Mouse (Mus musculus) stomach, postnatal 0 days (tissue): ENCODE measurements at regions not wholly inside any gene's neighbourhood (a gene's known extent, or its start where the extent isn't known, plus 50 kb on each side); places are given as distances from the start of the nearest gene placed in this dataset.

Source experiments
- CTCF ChIP-seq: IDR thresholded peaks from 2 replicates; pipeline ENCODE4 v1.5.1; 2016; ENCODE audit warnings: antibody characterized with exemption, low read depth, mild to moderate bottlenecking, moderate library complexity
- EP300 ChIP-seq: optimal IDR thresholded peaks from 2 replicates; pipeline ENCODE3; 2016; ENCODE audit warnings: antibody characterized with exemption

DNA sequence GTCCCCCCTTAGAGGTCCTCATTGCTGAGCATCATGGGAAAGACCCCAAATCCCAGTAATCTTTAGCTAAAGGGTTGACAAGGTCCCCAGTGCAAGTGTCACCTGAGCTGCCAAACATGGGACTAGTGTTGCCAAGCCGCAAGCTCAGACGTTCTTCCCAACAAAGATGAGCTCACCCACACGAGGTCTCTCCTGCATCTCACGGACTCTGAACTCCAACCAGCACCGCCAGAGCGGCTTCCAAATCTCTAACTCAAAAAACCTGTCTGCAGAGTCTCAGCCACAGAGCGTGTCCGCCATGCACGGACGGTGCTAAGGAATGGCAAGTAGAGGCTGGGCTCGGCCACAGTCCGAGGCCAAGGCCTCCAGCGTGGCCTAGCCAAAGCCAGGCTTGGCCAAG lies 58.0 kb downstream of the Tmem270 start:
- TF ChIP-seq CTCF = no peak
- TF ChIP-seq EP300 = no peak
